Mouse (Mus musculus) stomach, embryonic 15.5 days (tissue): ENCODE data around the gene Trio. TPM values are rescaled to one million over a fixed set of nuclear protein-coding genes. Genes with fewer than 3 reads are reported as not detected.

Source experiments
- ATAC-seq: fragments of 200-750 bp; cut with Nextera tagmentation; 2 replicates; pipeline ENCODE4 v1.8.0; 2017; ENCODE audit warnings: low read depth, moderate number of reproducible peaks, moderate TSS enrichment; ENCODE audit not compliant: insufficient read depth, low FRiP score
- H3K27ac ChIP-seq: fragments of 300-500 bp; sonication (generic); 2 replicates; pipeline ENCODE4 v1.5.1; 2015; ENCODE audit warnings: mild to moderate bottlenecking, inconsistent platforms
- H3K27me3 ChIP-seq: fragments of 300-500 bp; sonication (generic); replicated peaks from 2 replicates; pipeline ENCODE4 v1.6.1; 2015; ENCODE audit warnings: inconsistent platforms
- H3K36me3 ChIP-seq: fragments of 300-500 bp; sonication (generic); 2 replicates; pipeline ENCODE4 v1.6.1; 2015; ENCODE audit warnings: inconsistent platforms
- H3K4me1 ChIP-seq: fragments of 300-500 bp; sonication (generic); 2 replicates; pipeline ENCODE4 v1.6.1; 2015; ENCODE audit warnings: inconsistent platforms
- H3K4me2 ChIP-seq: fragments of 300-500 bp; sonication (generic); 2 replicates; pipeline ENCODE4 v1.6.1; 2015; ENCODE audit warnings: mild to moderate bottlenecking, inconsistent platforms
- H3K4me3 ChIP-seq: fragments of 300-500 bp; sonication (generic); replicated peaks from 2 replicates; pipeline ENCODE4 v1.5.1; 2015; ENCODE audit warnings: inconsistent platforms
- H3K9ac ChIP-seq: fragments of 300-500 bp; sonication (generic); 2 replicates; pipeline ENCODE4 v1.6.1; 2015; ENCODE audit warnings: inconsistent platforms
- H3K9me3 ChIP-seq: fragments of 300-500 bp; sonication (generic); 2 replicates; pipeline ENCODE4 v1.6.1; 2016; ENCODE audit warnings: inconsistent platforms
- WGBS: fragments of 180-500 bp; shearing (Covaris S2); methylation state at CpG from one replicate; pipeline ENCODE4 v1.1.7; 2015; 5-methylcytosine and 5-hydroxymethylcytosine counted together
- polyA plus RNA-seq: library from polyadenylated mRNA; unstranded; fragments of >200 nt; fragmentation: Nextera tagmentation; extraction: Ambion mirVana; gene quantifications from 2 replicates; pipeline ENCODE4 v1.2.1, GENCODE M21; 2015

The Trio gene
- polyA plus RNA-seq, 1 experiment from 2014 or later, result 26.7 TPM

GRCm38 (mm10) chr15:27810793-27811488, 214.7 kb downstream of the Trio start:
- Histone ChIP-seq H3K36me3 (peaks cover 5% of the 10 kb centered on the region; the same call in 1 of the 2 replicates), H3K9ac (no peak overlapping the region), H3K4me1 (peaks cover 22% of the 10 kb centered on the region), H3K27ac (peak overlapping the region; percentile 52), H3K27me3 (no peaks in the 10 kb centered on the region), H3K9me3 (no peaks in the 10 kb centered on the region), H3K4me3 (no peak overlapping the region), H3K4me2 (no peak overlapping the region)
- whole genome bisulfite sequencing, result 68% methylated on average over 12 of the region's 12 CpGs
- no peak for ATAC-seq

- Histone ChIP-seq H3K4me1 (peaks cover 27% of the 10 kb centered on the region), H3K27ac (peak overlapping the region; percentile 52), H3K9ac (no peak overlapping the region), H3K9me3 (no peaks in the 10 kb centered on the region), H3K27me3 (no peaks in the 10 kb centered on the region), H3K4me3 (no peak overlapping the region), H3K4me2 (no peak overlapping the region), H3K36me3 (peaks cover 10% of the 10 kb centered on the region; the same call in 1 of the 2 replicates)
- WGBS, result 36% methylated on average over 7 of the region's 7 CpGs
- no peak for ATAC-seq
Observed at GRCm38 (mm10) chr15:27810262-27810661, 215.4 kb downstream of the Trio start.

- H3K36me3 ChIP-seq, result peaks cover 19% of the 10 kb centered on the region; the same call in 1 of the 2 replicates
- 36% methylated on average over 5 of the region's 5 CpGs for WGBS
- no peak overlapping the region for H3K9ac ChIP-seq
- H3K4me1 ChIP-seq, result peaks cover 36% of the 10 kb centered on the region
- peak; percentile 63 for ATAC-seq
- no peak overlapping the region for H3K4me3 ChIP-seq
- H3K27me3 ChIP-seq, result no peaks in the 10 kb centered on the region
- H3K4me2 ChIP-seq, result no peak overlapping the region
- peak overlapping the region; percentile 74 for H3K27ac ChIP-seq
- no peaks in the 10 kb centered on the region for H3K9me3 ChIP-seq
Observed at GRCm38 (mm10) chr15:27808596-27809276, 216.9 kb downstream of the Trio start.

DNA sequence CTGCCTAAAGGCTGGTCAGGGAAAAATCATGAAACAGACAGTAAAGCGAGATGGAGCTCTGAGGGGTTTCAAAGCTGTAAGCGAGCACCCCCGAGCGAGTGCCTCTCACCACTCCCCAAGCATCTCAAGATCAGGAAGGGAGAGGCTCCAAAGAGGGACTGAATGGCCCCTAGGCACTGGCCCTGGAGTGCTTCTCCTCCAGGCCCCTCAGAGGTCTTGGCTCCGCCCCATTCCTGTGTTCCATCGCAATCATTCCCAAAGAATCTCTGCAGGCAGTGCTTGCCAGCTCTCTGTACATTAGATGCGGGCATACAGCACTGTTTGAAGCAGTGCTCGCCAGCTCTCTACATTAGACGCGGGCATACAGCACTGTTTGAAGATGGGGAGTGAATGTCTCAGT, 219.4 kb downstream of the Trio start:
- no peak overlapping the region for H3K9ac ChIP-seq
- H3K36me3 ChIP-seq, result peaks cover 14% of the 10 kb centered on the region; the same call in 1 of the 2 replicates
- peak; percentile 20; the same call in 1 of the 2 replicates for ATAC-seq
- WGBS, result 54% methylated on average over 10 of the region's 10 CpGs
- peaks cover 47% of the 10 kb centered on the region for H3K4me1 ChIP-seq
- no peaks in the 10 kb centered on the region for H3K9me3 ChIP-seq
- peak overlapping the region; percentile 51 for H3K27ac ChIP-seq
- H3K27me3 ChIP-seq, result no peaks in the 10 kb centered on the region
- H3K4me2 ChIP-seq, result no peak overlapping the region
- H3K4me3 ChIP-seq, result no peak overlapping the region

DNA sequence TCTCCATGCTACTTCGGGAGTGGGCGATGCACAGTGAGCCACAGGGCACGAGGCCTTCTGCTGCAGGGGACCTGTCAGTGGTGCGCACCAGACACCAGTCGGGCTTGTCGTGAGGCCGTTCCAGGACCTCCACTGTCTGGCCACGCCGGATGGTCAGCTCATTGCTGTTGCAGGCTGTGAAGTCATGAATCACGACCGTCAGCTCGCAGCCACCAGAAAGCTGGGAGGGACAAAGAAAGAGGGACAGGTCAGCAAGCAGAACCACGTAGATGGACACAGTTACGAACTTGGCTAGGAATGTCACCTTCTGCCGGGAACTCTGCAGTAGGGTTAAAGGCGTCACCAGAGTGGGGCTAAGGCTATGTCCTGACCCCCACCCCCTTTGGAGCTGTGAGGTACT, 220.0 kb downstream of the Trio start:
- Histone ChIP-seq H3K4me1 (peaks cover 42% of the 10 kb centered on the region), H3K9me3 (no peaks in the 10 kb centered on the region), H3K4me3 (no peak overlapping the region), H3K36me3 (peaks cover 14% of the 10 kb centered on the region; the same call in 1 of the 2 replicates), H3K4me2 (no peak overlapping the region), H3K27ac (peak overlapping the region; percentile 51; the same call in 1 of the 2 replicates), H3K9ac (no peak overlapping the region), H3K27me3 (no peaks in the 10 kb centered on the region)
- ATAC-seq, result no peak
- 79% methylated on average over 16 of the region's 16 CpGs for WGBS

DNA sequence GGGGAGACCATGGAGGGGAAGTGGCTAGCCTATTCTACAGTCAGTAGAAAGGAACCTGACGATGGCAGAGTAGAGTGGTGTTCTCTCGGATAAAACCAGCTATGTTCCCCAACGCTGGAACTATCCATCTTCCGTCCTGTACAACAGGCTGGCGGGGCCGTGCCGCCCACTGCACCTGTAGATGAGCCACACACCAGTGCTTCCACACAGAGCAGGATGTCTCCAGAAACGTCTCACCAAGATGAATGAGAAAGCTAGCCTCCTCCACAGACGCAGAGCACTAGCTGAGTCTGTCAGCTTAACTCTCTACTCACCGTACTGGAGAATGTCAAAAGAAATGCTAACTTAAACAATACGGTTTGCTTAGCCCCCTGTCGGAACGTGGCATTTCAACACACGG, 221.2 kb downstream of the Trio start:
- H3K9me3 ChIP-seq, result no peaks in the 10 kb centered on the region
- peaks cover 14% of the 10 kb centered on the region; the same call in 1 of the 2 replicates for H3K36me3 ChIP-seq
- no peak overlapping the region for H3K4me3 ChIP-seq
- no peak overlapping the region for H3K4me2 ChIP-seq
- no peak overlapping the region for H3K9ac ChIP-seq
- 59% methylated on average over 14 of the region's 14 CpGs for WGBS
- no peak for ATAC-seq
- peaks cover 41% of the 10 kb centered on the region for H3K4me1 ChIP-seq
- H3K27me3 ChIP-seq, result no peaks in the 10 kb centered on the region
- no peak overlapping the region for H3K27ac ChIP-seq

GRCm38 (mm10) chr15:27803568-27804345, 221.9 kb downstream of the Trio start:
- no peak overlapping the region for H3K4me3 ChIP-seq
- no peaks in the 10 kb centered on the region for H3K27me3 ChIP-seq
- 71% methylated on average over 18 of the region's 18 CpGs for WGBS
- H3K4me1 ChIP-seq, result peaks cover 35% of the 10 kb centered on the region
- H3K27ac ChIP-seq, result 0 out of 2 replicates have a peak overlapping the region, but pooled peaks have one; percentile 44
- H3K9me3 ChIP-seq, result no peaks in the 10 kb centered on the region
- H3K9ac ChIP-seq, result no peak overlapping the region
- no peak overlapping the region for H3K4me2 ChIP-seq
- peaks cover 14% of the 10 kb centered on the region; the same call in 1 of the 2 replicates for H3K36me3 ChIP-seq
- no peak for ATAC-seq

DNA sequence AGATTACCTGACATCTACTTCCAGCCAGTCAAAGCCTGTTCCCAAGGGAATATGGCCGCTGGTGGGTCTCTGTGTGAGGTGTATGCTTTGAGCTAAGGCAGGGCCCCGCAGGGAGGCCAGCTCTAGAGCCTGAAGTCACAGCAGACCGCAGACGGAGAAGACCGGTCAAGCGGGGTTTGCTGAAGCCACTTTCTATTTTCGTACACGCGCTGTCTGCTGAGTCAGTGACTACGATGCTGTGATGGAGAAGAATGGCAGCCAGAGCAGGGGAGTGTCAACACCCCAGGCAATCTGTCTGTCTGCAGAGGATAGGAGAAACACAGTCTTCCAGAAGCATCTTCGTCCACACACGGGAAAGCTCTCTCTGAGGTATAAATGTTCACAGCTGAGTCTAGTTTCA, 223.4 kb downstream of the Trio start:
- H3K4me2 ChIP-seq, result no peak overlapping the region
- no peaks in the 10 kb centered on the region for H3K9me3 ChIP-seq
- no peaks in the 10 kb centered on the region for H3K27me3 ChIP-seq
- H3K36me3 ChIP-seq, result peaks cover 14% of the 10 kb centered on the region; the same call in 1 of the 2 replicates
- peaks cover 35% of the 10 kb centered on the region for H3K4me1 ChIP-seq
- H3K27ac ChIP-seq, result peak overlapping the region; percentile 72
- H3K4me3 ChIP-seq, result no peak overlapping the region
- no peak overlapping the region for H3K9ac ChIP-seq
- peak; percentile 3; the same call in 1 of the 2 replicates for ATAC-seq
- 54% methylated on average over 12 of the region's 12 CpGs for WGBS

- H3K36me3 ChIP-seq, result peaks cover 14% of the 10 kb centered on the region; the same call in 1 of the 2 replicates
- H3K27ac ChIP-seq, result no peak overlapping the region
- WGBS, result 72% methylated on average over 4 of the region's 4 CpGs
Observed at GRCm38 (mm10) chr15:27801177-27801576, 224.5 kb downstream of the Trio start.

DNA sequence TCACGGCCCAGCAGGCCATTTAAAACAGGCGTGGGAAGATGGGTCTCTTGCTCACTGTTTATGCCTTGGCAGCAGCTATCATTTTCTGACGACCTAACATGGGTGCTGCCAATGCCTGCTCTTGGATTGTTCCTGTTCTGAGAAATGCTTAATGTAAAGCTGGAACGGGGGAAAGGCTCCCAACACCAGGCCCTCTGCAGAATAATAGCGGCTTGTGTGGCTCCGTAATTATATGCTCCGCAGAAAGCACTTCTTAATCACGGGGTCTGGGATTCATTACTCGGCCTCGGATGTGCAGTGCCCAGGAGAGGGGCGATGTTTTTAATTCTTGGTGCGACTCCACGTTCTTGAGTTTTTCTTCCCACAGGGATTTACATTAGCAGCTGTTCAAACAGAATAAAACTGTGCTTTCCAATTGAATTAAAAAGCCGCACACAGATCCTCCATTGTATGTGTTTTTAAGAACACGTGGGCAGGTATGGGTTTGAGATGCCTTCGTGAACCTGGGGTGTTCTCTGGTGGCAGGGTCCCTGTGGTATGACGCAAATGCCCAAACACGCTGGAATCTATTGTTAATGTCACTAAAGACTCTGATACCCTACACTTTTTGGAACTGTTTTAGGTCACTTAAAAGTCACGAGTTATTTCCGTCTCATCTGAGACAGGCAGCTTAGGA, 228.0 kb downstream of the Trio start:
- H3K4me3 ChIP-seq, result no peak overlapping the region
- H3K9me3 ChIP-seq, result no peaks in the 10 kb centered on the region
- ATAC-seq, result no peak
- H3K4me1 ChIP-seq, result peaks cover 24% of the 10 kb centered on the region; the same call in 1 of the 2 replicates
- WGBS, result 73% methylated on average over 20 of the region's 20 CpGs
- no peaks in the 10 kb centered on the region for H3K27me3 ChIP-seq
- H3K27ac ChIP-seq, result peak overlapping the region; percentile 67; the same call in 1 of the 2 replicates
- no peaks in the 10 kb centered on the region for H3K36me3 ChIP-seq
- no peak overlapping the region for H3K4me2 ChIP-seq
- no peak overlapping the region for H3K9ac ChIP-seq

More at GRCm38 (mm10) chr15:27801177-27801576, 224.5 kb downstream of the Trio start:
- no peak for ATAC-seq
- Histone ChIP-seq H3K4me1 (peaks cover 39% of the 10 kb centered on the region), H3K27me3 (no peaks in the 10 kb centered on the region), H3K4me2 (no peak overlapping the region), H3K9ac (no peak overlapping the region), H3K4me3 (no peak overlapping the region), H3K9me3 (no peaks in the 10 kb centered on the region)

GRCm38 (mm10) chr15:27796868-27797222, 228.8 kb downstream of the Trio start:
- WGBS, result 68% methylated on average over 7 of the region's 7 CpGs
- H3K4me1 ChIP-seq, result peaks cover 24% of the 10 kb centered on the region; the same call in 1 of the 2 replicates
- no peak overlapping the region for H3K4me2 ChIP-seq
- H3K4me3 ChIP-seq, result no peak overlapping the region
- no peaks in the 10 kb centered on the region for H3K36me3 ChIP-seq
- ATAC-seq, result no peak
- no peaks in the 10 kb centered on the region for H3K27me3 ChIP-seq
- H3K9ac ChIP-seq, result no peak overlapping the region
- H3K9me3 ChIP-seq, result no peaks in the 10 kb centered on the region
- peak overlapping the region; percentile 67 for H3K27ac ChIP-seq
